Mouse (Mus musculus): Measurements from ENCODE around the gene Gm4881. TPM values are rescaled to one million over a fixed set of nuclear protein-coding genes. Genes with fewer than 3 reads are reported as not detected.
A peak's percentile ranks its signal among the peaks of the same experiment; 100 is the strongest.

Gene Gm4881
- polyA plus RNA-seq, 1 experiment from 2014 or later, result not detected

- no peak overlapping the region for H3K9ac ChIP-seq (replicated peaks)
- no peak overlapping the region for H3K4me3 ChIP-seq (ENCODE audit: low read depth, low read length)
- 0 out of 2 replicates have a peak, but pooled peaks cover 2% of the 10 kb centered on the region for H3K36me3 ChIP-seq (replicated peaks; ENCODE audit: insufficient read depth, low read length)
- no peaks in the 10 kb centered on the region for H3K4me1 ChIP-seq (ENCODE audit: insufficient read depth)
- H3K9me3 ChIP-seq (ENCODE audit: low read length), result no peaks in the 10 kb centered on the region
- no peak overlapping the region for H3K27ac ChIP-seq (ENCODE audit: low read depth)
- WGBS (ENCODE audit: insufficient replicate concordance), result 7% methylated on average over 5 of the region's 5 CpGs
- ATAC-seq (no peak; the same call in 1 of the 2 replicates), DNase-seq (peak; percentile 84)
- TF ChIP-seq CTCF (IDR thresholded peaks at IDR 0.05; ENCODE audit: low read depth) (peak; percentile 78), EP300 (IDR thresholded peaks at IDR 0.05; ENCODE audit: low read depth) (no peak)
- no peaks in the 10 kb centered on the region for H3K27me3 ChIP-seq (ENCODE audit: insufficient read depth, low read length)
- no peak overlapping the region for H3K4me2 ChIP-seq (ENCODE audit: low read depth, low read length)
These were observed 20.7 kb upstream of the Gm4881 start for GRCm38 (mm10) chr7:24964897-24965535.

- TF ChIP-seq EP300 (IDR thresholded peaks at IDR 0.05; ENCODE audit: low read depth) (no peak), CTCF (IDR thresholded peaks at IDR 0.05; ENCODE audit: low read depth) (no peak)
- 72% methylated on average over 2 of the region's 2 CpGs for WGBS (ENCODE audit: insufficient replicate concordance)
These were observed 20.0 kb upstream of the Gm4881 start for GRCm38 (mm10) chr7:24964288-24964687.

GRCm38 (mm10) chr7:24955226-24955625 lies 10.9 kb upstream of the Gm4881 start:
- Histone ChIP-seq H3K4me3 (ENCODE audit: low read depth, low read length) (peak overlapping the region; percentile 45), H3K27me3 (ENCODE audit: insufficient read depth, low read length) (peaks cover 64% of the 10 kb centered on the region)
- 25% methylated on average over 25 of the region's 33 CpGs for WGBS (ENCODE audit: insufficient replicate concordance)

More at GRCm38 (mm10) chr7:24964288-24964687, 20.0 kb upstream of the Gm4881 start:
- no peak overlapping the region for H3K27ac ChIP-seq (ENCODE audit: low read depth)
- no peak overlapping the region for H3K4me2 ChIP-seq (ENCODE audit: low read depth, low read length)
- H3K9me3 ChIP-seq (ENCODE audit: low read length), result no peaks in the 10 kb centered on the region
- ATAC-seq (no peak), DNase-seq (no peak)
- H3K4me1 ChIP-seq (ENCODE audit: insufficient read depth), result no peaks in the 10 kb centered on the region
- no peaks in the 10 kb centered on the region for H3K27me3 ChIP-seq (ENCODE audit: insufficient read depth, low read length)
- H3K9ac ChIP-seq (replicated peaks), result no peak overlapping the region
- no peak overlapping the region for H3K4me3 ChIP-seq (ENCODE audit: low read depth, low read length)
- H3K36me3 ChIP-seq (replicated peaks; ENCODE audit: insufficient read depth, low read length), result no peaks in the 10 kb centered on the region

GRCm38 (mm10) chr7:24954450-24954849 lies 10.2 kb upstream of the Gm4881 start:
- WGBS (ENCODE audit: insufficient replicate concordance), result 2% methylated on average over 18 of the region's 30 CpGs
- ATAC-seq (peak; percentile 63; the same call in 1 of the 2 replicates), DNase-seq (peak; percentile 59)
- Histone ChIP-seq H3K27ac (ENCODE audit: low read depth) (no peak overlapping the region), H3K4me2 (ENCODE audit: low read depth, low read length) (peak overlapping the region; percentile 69), H3K27me3 (ENCODE audit: insufficient read depth, low read length) (peaks cover 72% of the 10 kb centered on the region), H3K9me3 (ENCODE audit: low read length) (no peaks in the 10 kb centered on the region), H3K4me1 (ENCODE audit: insufficient read depth) (no peaks in the 10 kb centered on the region; the same call in 1 of the 2 replicates), H3K4me3 (ENCODE audit: low read depth, low read length) (peak overlapping the region; percentile 45), H3K36me3 (replicated peaks; ENCODE audit: insufficient read depth, low read length) (no peaks in the 10 kb centered on the region), H3K9ac (replicated peaks) (peak overlapping the region; percentile 44; the same call in 1 of the 2 replicates)
- TF ChIP-seq EP300 (IDR thresholded peaks at IDR 0.05; ENCODE audit: low read depth) (no peak), CTCF (IDR thresholded peaks at IDR 0.05; ENCODE audit: low read depth) (no peak)

More at GRCm38 (mm10) chr7:24955226-24955625, 10.9 kb upstream of the Gm4881 start:
- TF ChIP-seq EP300 (IDR thresholded peaks at IDR 0.05; ENCODE audit: low read depth) (no peak), CTCF (IDR thresholded peaks at IDR 0.05; ENCODE audit: low read depth) (no peak)
- no peaks in the 10 kb centered on the region; the same call in 1 of the 2 replicates for H3K4me1 ChIP-seq (ENCODE audit: insufficient read depth)
- no peak overlapping the region for H3K9ac ChIP-seq (replicated peaks)
- DNase-seq (no peak), ATAC-seq (no peak)
- H3K36me3 ChIP-seq (replicated peaks; ENCODE audit: insufficient read depth, low read length), result no peaks in the 10 kb centered on the region
- peak overlapping the region; percentile 69; the same call in 1 of the 2 replicates for H3K4me2 ChIP-seq (ENCODE audit: low read depth, low read length)
- no peaks in the 10 kb centered on the region for H3K9me3 ChIP-seq (ENCODE audit: low read length)
- no peak overlapping the region for H3K27ac ChIP-seq (ENCODE audit: low read depth)

- Histone ChIP-seq H3K9ac (replicated peaks) (peak overlapping the region; percentile 44; the same call in 1 of the 2 replicates), H3K4me1 (ENCODE audit: insufficient read depth) (no peaks in the 10 kb centered on the region; the same call in 1 of the 2 replicates)
These were observed 9.7 kb upstream of the Gm4881 start for GRCm38 (mm10) chr7:24953966-24954365.

GRCm38 (mm10) chr7:24949958-24950623 lies 5.8 kb upstream of the Gm4881 start:
- Histone ChIP-seq H3K9me3 (ENCODE audit: low read length) (no peaks in the 10 kb centered on the region), H3K9ac (replicated peaks) (no peak overlapping the region), H3K4me3 (ENCODE audit: low read depth, low read length) (no peak overlapping the region), H3K36me3 (replicated peaks; ENCODE audit: insufficient read depth, low read length) (no peaks in the 10 kb centered on the region), H3K27ac (ENCODE audit: low read depth) (no peak overlapping the region), H3K4me1 (ENCODE audit: insufficient read depth) (no peaks in the 10 kb centered on the region; the same call in 1 of the 2 replicates), H3K27me3 (ENCODE audit: insufficient read depth, low read length) (peaks cover 96% of the 10 kb centered on the region), H3K4me2 (ENCODE audit: low read depth, low read length) (no peak overlapping the region)
- ATAC-seq (peak; percentile 50; the same call in 1 of the 2 replicates), DNase-seq (peak; percentile 81)
- TF ChIP-seq CTCF (IDR thresholded peaks at IDR 0.05; ENCODE audit: low read depth), result peak; percentile 89
- no peak for TF ChIP-seq EP300 (IDR thresholded peaks at IDR 0.05; ENCODE audit: low read depth)
- under 1% methylated on average over 8 of the region's 8 CpGs for WGBS (ENCODE audit: insufficient replicate concordance)

More at GRCm38 (mm10) chr7:24953966-24954365, 9.7 kb upstream of the Gm4881 start:
- TF ChIP-seq EP300 (IDR thresholded peaks at IDR 0.05; ENCODE audit: low read depth), result no peak
- TF ChIP-seq CTCF (IDR thresholded peaks at IDR 0.05; ENCODE audit: low read depth), result no peak
- Histone ChIP-seq H3K36me3 (replicated peaks; ENCODE audit: insufficient read depth, low read length) (no peaks in the 10 kb centered on the region), H3K4me3 (ENCODE audit: low read depth, low read length) (peak overlapping the region; percentile 45), H3K27ac (ENCODE audit: low read depth) (no peak overlapping the region), H3K4me2 (ENCODE audit: low read depth, low read length) (peak overlapping the region; percentile 69), H3K9me3 (ENCODE audit: low read length) (no peaks in the 10 kb centered on the region), H3K27me3 (ENCODE audit: insufficient read depth, low read length) (peaks cover 77% of the 10 kb centered on the region)
- no peak for ATAC-seq
- WGBS (ENCODE audit: insufficient replicate concordance), result under 1% methylated on average over 24 of the region's 24 CpGs
- DNase-seq, result no peak

Measured in liver, postnatal 0 days (tissue).